Mouse (Mus musculus) bone marrow, adult 2 months (tissue): Measurements from ENCODE around the gene Syt16.

Experiments
- CTCF ChIP-seq: fragments of 200-500 bp; IDR thresholded peaks from 2 replicates; pipeline ENCODE4 v1.5.1; 2011; ENCODE audit warnings: low read length, control low read depth; ENCODE audit not compliant: control insufficient read depth, insufficient read depth
- POLR2A ChIP-seq: fragments of 200-500 bp; IDR thresholded peaks from 2 replicates; pipeline ENCODE4 v1.6.1; 2011; ENCODE audit warnings: low read depth, mild to moderate bottlenecking, control low read depth, low read length, borderline replicate concordance; ENCODE audit not compliant: control insufficient read depth

DNA sequence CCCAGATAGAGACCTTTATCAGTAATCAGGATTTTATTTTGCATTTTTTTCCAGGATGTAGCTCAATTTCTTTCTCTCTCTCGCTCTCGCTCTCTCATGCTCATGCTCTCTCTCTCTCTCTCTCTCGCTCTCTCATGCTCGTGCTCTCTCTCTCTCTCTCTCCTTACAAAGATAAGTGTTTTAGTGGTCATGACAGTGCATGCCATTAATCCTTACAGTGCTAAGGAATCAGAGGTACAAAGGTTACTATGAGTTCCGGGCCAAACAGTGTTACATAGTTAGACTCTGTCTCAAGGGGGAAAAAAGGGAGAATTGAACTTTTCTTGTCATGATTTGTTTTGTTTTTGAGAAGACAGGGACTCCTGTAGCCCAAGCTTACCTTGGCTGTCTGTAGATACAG, 17.8 kb upstream of the Syt16 start:
- TF ChIP-seq CTCF (no peak), POLR2A (no peak)
